Mouse (Mus musculus) lung, embryonic 14.5 days (tissue): ENCODE measurements at regions not wholly inside any gene's neighbourhood (a gene's known extent, or its start where the extent isn't known, plus 50 kb on each side); places are given as distances from the start of the nearest gene placed in this dataset.

Experiments used
- ATAC-seq: fragments of 200-750 bp; cut with Nextera tagmentation; 2 replicates; pipeline ENCODE4 v1.8.0; 2017; ENCODE audit warnings: mild to moderate bottlenecking, moderate TSS enrichment, moderate library complexity; ENCODE audit not compliant: insufficient read depth
- DNase-seq: peaks from one replicate; pipeline ENCODE4 v3.0.0-alpha.2; 2015
- H3K27ac ChIP-seq: fragments of 300-500 bp; sonication (generic); 2 replicates; pipeline ENCODE4 v1.5.1; 2014; ENCODE audit warnings: low read depth, mild to moderate bottlenecking, moderate library complexity
- H3K27me3 ChIP-seq: fragments of 300-500 bp; sonication (generic); 2 replicates; pipeline ENCODE4 v1.6.1; 2014; ENCODE audit warnings: low read length, control low read depth; ENCODE audit not compliant: insufficient read depth
- H3K36me3 ChIP-seq: fragments of 300-500 bp; sonication (generic); 2 replicates; pipeline ENCODE4 v1.6.1; 2014; ENCODE audit warnings: control low read depth; ENCODE audit not compliant: insufficient read depth
- H3K4me1 ChIP-seq: fragments of 300-500 bp; sonication (generic); 2 replicates; pipeline ENCODE4 v1.6.1; 2014; ENCODE audit warnings: antibody characterized with exemption, control low read depth; ENCODE audit not compliant: insufficient read depth
- H3K4me2 ChIP-seq: fragments of 300-500 bp; sonication (generic); 2 replicates; pipeline ENCODE4 v1.6.1; 2014; ENCODE audit warnings: mild to moderate bottlenecking
- H3K4me3 ChIP-seq: fragments of 300-500 bp; sonication (generic); 2 replicates; pipeline ENCODE4 v1.5.1; 2014; ENCODE audit warnings: low read depth, low read length
- H3K9ac ChIP-seq: fragments of 300-500 bp; sonication (generic); 2 replicates; pipeline ENCODE4 v1.6.1; 2014
- H3K9me3 ChIP-seq: fragments of 300-500 bp; sonication (generic); 2 replicates; pipeline ENCODE4 v1.6.1; 2016; ENCODE audit warnings: low read depth, low read length, control low read depth
- CTCF ChIP-seq: IDR thresholded peaks from 2 replicates; pipeline ENCODE4 v1.5.1; 2016; ENCODE audit warnings: antibody characterized with exemption, low read depth
- WGBS: fragments of 180-500 bp; shearing (Covaris S2); extraction: QIAGEN DNeasy Blood & Tissue Kit; methylation state at CpG from one replicate; pipeline ENCODE4 v1.1.7; 2014; 5-methylcytosine and 5-hydroxymethylcytosine counted together

- H3K36me3 ChIP-seq, result no peaks in the 10 kb centered on the region
- H3K4me3 ChIP-seq, result no peak overlapping the region
- no peaks in the 10 kb centered on the region for H3K27me3 ChIP-seq
- no peak for DNase-seq
- H3K4me1 ChIP-seq, result no peaks in the 10 kb centered on the region
- H3K4me2 ChIP-seq, result no peak overlapping the region
- H3K27ac ChIP-seq, result no peak overlapping the region
- TF ChIP-seq CTCF, result no peak
- no peaks in the 10 kb centered on the region for H3K9me3 ChIP-seq
- no peak overlapping the region for H3K9ac ChIP-seq
- ATAC-seq, result no peak
- 83% methylated on average over 2 of the region's 2 CpGs for WGBS
These were observed 443.5 kb upstream of the Celf2 start for GRCm38 (mm10) chr2:7952846-7953245.

DNA sequence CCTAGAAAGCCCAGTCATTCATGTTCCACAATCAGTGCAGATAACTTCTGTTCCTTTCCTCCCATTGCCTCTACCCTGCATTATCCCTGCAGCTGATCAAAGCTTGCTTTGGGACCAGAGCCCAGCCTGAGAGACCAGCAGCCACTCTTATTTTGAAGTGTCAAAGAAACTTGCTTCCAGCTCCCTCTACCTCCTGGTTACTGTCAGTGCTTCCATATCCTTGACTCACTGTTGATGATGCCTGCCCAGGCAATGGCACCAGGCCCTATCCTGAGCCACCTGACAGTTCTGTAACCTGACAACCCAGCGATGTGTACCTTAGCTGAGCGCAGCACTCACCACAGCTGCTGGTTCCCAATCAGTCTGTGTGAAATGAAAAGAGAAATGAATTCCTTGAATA is 435.6 kb upstream of the Celf2 start:
- no peaks in the 10 kb centered on the region for H3K9me3 ChIP-seq
- no peak overlapping the region for H3K4me3 ChIP-seq
- no peak; the same call in 1 of the 2 replicates for TF ChIP-seq CTCF
- no peaks in the 10 kb centered on the region for H3K27me3 ChIP-seq
- no peak overlapping the region for H3K9ac ChIP-seq
- no peak overlapping the region for H3K27ac ChIP-seq
- no peak overlapping the region for H3K4me2 ChIP-seq
- WGBS, result 61% methylated on average over 2 of the region's 2 CpGs
- H3K36me3 ChIP-seq, result no peaks in the 10 kb centered on the region
- peak; percentile 37 for DNase-seq
- H3K4me1 ChIP-seq, result no peaks in the 10 kb centered on the region
- peak; percentile 31; the same call in 1 of the 2 replicates for ATAC-seq

DNA sequence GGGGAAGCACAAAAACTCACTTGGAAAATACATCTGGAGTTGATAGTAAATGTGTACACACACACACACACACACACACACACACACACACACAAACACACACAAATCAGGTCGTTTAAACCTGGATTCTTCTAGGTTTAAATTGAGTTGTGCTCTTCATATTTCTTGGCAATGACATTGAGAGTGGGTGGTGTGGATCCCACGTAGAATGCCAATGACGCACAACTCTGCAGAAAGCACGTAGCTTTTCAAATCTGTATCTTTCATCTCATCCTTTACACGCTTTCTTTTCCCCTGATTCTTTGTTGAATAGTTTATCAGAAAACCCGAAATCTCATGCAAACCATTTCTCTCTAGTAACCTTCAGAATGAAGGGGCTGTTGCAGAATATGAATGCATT is 424.3 kb upstream of the Celf2 start:
- no peak for ATAC-seq

GRCm38 (mm10) chr2:7906271-7906670 is 396.9 kb upstream of the Celf2 start:
- Histone ChIP-seq H3K27me3 (no peaks in the 10 kb centered on the region), H3K4me3 (no peak overlapping the region), H3K4me2 (no peak overlapping the region), H3K9ac (no peak overlapping the region), H3K27ac (no peak overlapping the region), H3K9me3 (no peaks in the 10 kb centered on the region), H3K36me3 (no peaks in the 10 kb centered on the region), H3K4me1 (no peaks in the 10 kb centered on the region)
- TF ChIP-seq CTCF, result no peak
- ATAC-seq (no peak), DNase-seq (no peak)
- 13% methylated on average over 1 of the region's 1 CpGs for WGBS

More for the DNA sequence above, 424.3 kb upstream of the Celf2 start:
- Histone ChIP-seq H3K4me2 (no peak overlapping the region), H3K9ac (no peak overlapping the region), H3K4me3 (no peak overlapping the region), H3K36me3 (no peaks in the 10 kb centered on the region), H3K9me3 (no peaks in the 10 kb centered on the region), H3K27ac (no peak overlapping the region), H3K4me1 (no peaks in the 10 kb centered on the region), H3K27me3 (no peaks in the 10 kb centered on the region)
- whole genome bisulfite sequencing, result 65% methylated on average over 6 of the region's 6 CpGs
- no peak for TF ChIP-seq CTCF
- no peak for DNase-seq

DNA sequence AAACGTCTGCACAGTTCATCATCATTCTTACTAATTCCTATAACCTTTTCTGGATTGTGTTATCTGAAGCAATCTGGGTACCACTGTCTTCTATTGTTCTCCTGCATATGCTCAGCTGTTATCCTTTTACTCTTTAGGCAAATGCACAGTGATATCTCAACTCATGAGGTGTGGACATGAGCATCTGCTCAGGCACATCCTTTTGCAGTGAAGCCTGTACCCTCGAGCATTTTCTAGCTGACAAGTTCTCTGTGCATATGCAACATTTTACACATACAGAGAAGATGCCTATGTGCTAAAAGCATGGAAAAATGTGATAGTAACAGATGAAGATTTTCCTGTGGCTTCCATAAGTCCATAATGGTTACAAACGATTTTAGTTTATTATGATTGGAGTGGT is 384.4 kb upstream of the Celf2 start:
- H3K27me3 ChIP-seq, result no peaks in the 10 kb centered on the region
- H3K36me3 ChIP-seq, result no peaks in the 10 kb centered on the region
- H3K4me2 ChIP-seq, result no peak overlapping the region
- TF ChIP-seq CTCF, result no peak
- H3K4me3 ChIP-seq, result no peak overlapping the region
- 62% methylated on average over 3 of the region's 3 CpGs for WGBS
- ATAC-seq, result no peak
- no peaks in the 10 kb centered on the region for H3K4me1 ChIP-seq
- no peak for DNase-seq
- H3K27ac ChIP-seq, result no peak overlapping the region
- H3K9me3 ChIP-seq, result no peaks in the 10 kb centered on the region
- no peak overlapping the region for H3K9ac ChIP-seq
